Mouse (Mus musculus) cerebellum, adult 9-11 months (tissue): ENCODE measurements at regions not wholly inside any gene's neighbourhood (a gene's known extent, or its start where the extent isn't known, plus 50 kb on each side); places are given as distances from the start of the nearest gene placed in this dataset.

Source experiments
- DNase-seq: peaks from one replicate; pipeline ENCODE4 v3.0.0; 2022

GRCm38 (mm10) chr12:16185431-16185923 lies 368.8 kb upstream of the Trib2 start:
- DNase-seq, result no peak

- DNase-seq, result no peak
Measured at GRCm38 (mm10) chr12:16183055-16183454, 366.3 kb upstream of the Trib2 start.

GRCm38 (mm10) chr12:16181599-16181998 lies 364.9 kb upstream of the Trib2 start:
- no peak for DNase-seq

- no peak for DNase-seq
Measured at GRCm38 (mm10) chr12:16179897-16180296, 363.2 kb upstream of the Trib2 start.

- no peak for DNase-seq
Measured at GRCm38 (mm10) chr12:16176326-16176725, 359.6 kb upstream of the Trib2 start.

GRCm38 (mm10) chr12:16172176-16172575 lies 355.5 kb upstream of the Trib2 start:
- no peak for DNase-seq

- DNase-seq, result no peak
Measured at GRCm38 (mm10) chr12:16171636-16172035, 354.9 kb upstream of the Trib2 start.

- no peak for DNase-seq
Measured at GRCm38 (mm10) chr12:16169781-16170535, 353.2 kb upstream of the Trib2 start.

GRCm38 (mm10) chr12:16167793-16168343 lies 351.1 kb upstream of the Trib2 start:
- no peak for DNase-seq

- DNase-seq, result no peak
Measured at GRCm38 (mm10) chr12:16165126-16165525, 348.4 kb upstream of the Trib2 start.

- no peak for DNase-seq
Measured at GRCm38 (mm10) chr12:16161947-16162346, 345.2 kb upstream of the Trib2 start.

- DNase-seq, result peak; percentile 41
Measured at GRCm38 (mm10) chr12:16157896-16158295, 341.2 kb upstream of the Trib2 start.

GRCm38 (mm10) chr12:16155791-16156558 lies 339.3 kb upstream of the Trib2 start:
- DNase-seq, result peak; percentile 16

GRCm38 (mm10) chr12:16154256-16154655 lies 337.5 kb upstream of the Trib2 start:
- DNase-seq, result no peak

GRCm38 (mm10) chr12:16152108-16152507 lies 335.4 kb upstream of the Trib2 start:
- no peak for DNase-seq

- DNase-seq, result peak; percentile 11
Measured at GRCm38 (mm10) chr12:16151170-16151702, 334.5 kb upstream of the Trib2 start.

GRCm38 (mm10) chr12:16146919-16147318 lies 330.2 kb upstream of the Trib2 start:
- no peak for DNase-seq

GRCm38 (mm10) chr12:16145621-16146020 lies 328.9 kb upstream of the Trib2 start:
- no peak for DNase-seq

- no peak for DNase-seq
Measured at GRCm38 (mm10) chr12:16141193-16141592, 324.5 kb upstream of the Trib2 start.

GRCm38 (mm10) chr12:16140511-16141110 lies 323.9 kb upstream of the Trib2 start:
- no peak for DNase-seq

GRCm38 (mm10) chr12:16139152-16139551 lies 322.4 kb upstream of the Trib2 start:
- DNase-seq, result no peak

GRCm38 (mm10) chr12:16137801-16138200 lies 321.1 kb upstream of the Trib2 start:
- DNase-seq, result no peak

GRCm38 (mm10) chr12:16136214-16136671 lies 319.5 kb upstream of the Trib2 start:
- no peak for DNase-seq
